Mouse (Mus musculus) liver, embryonic 15.5 days (tissue): ENCODE measurements around the gene Mmp25. TPM values are rescaled to one million over a fixed set of nuclear protein-coding genes. Genes with fewer than 3 reads are reported as not detected.
"Not testable (repeated sequence)": the region's sequence is repeated elsewhere in the genome, so short reads cannot be mapped to it uniquely, and the experiment has no call there.

Experiments used
- ATAC-seq: fragments of 200-750 bp; cut with Nextera tagmentation; 2 replicates; pipeline ENCODE4 v1.8.0; 2017; ENCODE audit warnings: moderate number of reproducible peaks, mild to moderate bottlenecking, moderate library complexity; ENCODE audit not compliant: insufficient read depth
- H3K27ac ChIP-seq: fragments of 300-500 bp; sonication (generic); replicated peaks from 2 replicates; pipeline ENCODE4 v1.5.1; 2015; ENCODE audit warnings: mild to moderate bottlenecking, inconsistent platforms
- H3K27me3 ChIP-seq: fragments of 300-500 bp; sonication (generic); 2 replicates; pipeline ENCODE4 v1.6.1; 2015; ENCODE audit warnings: mild to moderate bottlenecking, inconsistent platforms
- H3K36me3 ChIP-seq: fragments of 300-500 bp; sonication (generic); replicated peaks from 2 replicates; pipeline ENCODE4 v1.6.1; 2015; ENCODE audit warnings: moderate library complexity, mild to moderate bottlenecking, inconsistent platforms
- H3K4me1 ChIP-seq: fragments of 300-500 bp; sonication (generic); replicated peaks from 2 replicates; pipeline ENCODE4 v1.6.1; 2015; ENCODE audit warnings: inconsistent platforms
- H3K4me2 ChIP-seq: fragments of 300-500 bp; sonication (generic); 2 replicates; pipeline ENCODE4 v1.6.1; 2015; ENCODE audit warnings: moderate library complexity, mild to moderate bottlenecking, inconsistent platforms
- H3K4me3 ChIP-seq: fragments of 300-500 bp; sonication (generic); replicated peaks from 2 replicates; pipeline ENCODE4 v1.5.1; 2015; ENCODE audit warnings: mild to moderate bottlenecking, inconsistent platforms
- H3K9ac ChIP-seq: fragments of 300-500 bp; sonication (generic); 2 replicates; pipeline ENCODE4 v1.6.1; 2015; ENCODE audit warnings: moderate library complexity, mild to moderate bottlenecking, inconsistent platforms
- H3K9me3 ChIP-seq: fragments of 300-500 bp; sonication (generic); replicated peaks from 2 replicates; pipeline ENCODE4 v1.6.1; 2016; ENCODE audit warnings: inconsistent platforms
- WGBS: fragments of 180-500 bp; shearing (Covaris S2); methylation state at CpG from one replicate; pipeline ENCODE4 v1.1.7; 2015; ENCODE audit warnings: mixed read lengths; ENCODE audit not compliant: insufficient replicate concordance; 5-methylcytosine and 5-hydroxymethylcytosine counted together
- polyA plus RNA-seq: library from polyadenylated mRNA; unstranded; fragments of >200 nt; fragmentation: Nextera tagmentation; extraction: Ambion mirVana; gene quantifications from 2 replicates; pipeline ENCODE4 v1.2.1, GENCODE M21; 2015

Mmp25 gene
- polyA plus RNA-seq, 1 experiment from 2014 or later: 0.40 TPM

GRCm38 (mm10) chr17:23599605-23600063 is 45.4 kb downstream of the Mmp25 start:
- H3K9me3 ChIP-seq: no peaks in the 10 kb centered on the region
- peak; percentile 23 for ATAC-seq
- peak overlapping the region; percentile 55 for H3K9ac ChIP-seq
- H3K36me3 ChIP-seq: no peaks in the 10 kb centered on the region
- H3K4me1 ChIP-seq: peaks cover 18% of the 10 kb centered on the region
- H3K4me3 ChIP-seq: peak overlapping the region; percentile 56
- 14% methylated on average over 7 of the region's 7 CpGs for WGBS
- H3K27ac ChIP-seq: peak overlapping the region; percentile 73
- H3K27me3 ChIP-seq: no peaks in the 10 kb centered on the region
- H3K4me2 ChIP-seq: peak overlapping the region; percentile 79

GRCm38 (mm10) chr17:23598582-23599552 is 46.2 kb downstream of the Mmp25 start, which contains the start of gene Zfp13:
Zfp13 (minus strand) TSS chr17:23599487.
- Histone ChIP-seq H3K4me1 (peaks cover 18% of the 10 kb centered on the region), H3K4me3 (peak within 1 kb of the TSS; percentile 56), H3K27ac (peak within 1 kb of the TSS; percentile 73), H3K4me2 (peak within 1 kb of the TSS; percentile 79), H3K9ac (peak within 1 kb of the TSS; percentile 55), H3K9me3 (no peaks in the 10 kb centered on the region), H3K36me3 (no peaks in the 10 kb centered on the region), H3K27me3 (no peaks in the 10 kb centered on the region)
- 3% methylated on average over 30 of the region's 31 CpGs for WGBS
- ATAC-seq: peak; percentile 89

- not testable (repeated sequence) for H3K4me3 ChIP-seq, H3K9ac ChIP-seq, H3K27me3 ChIP-seq, H3K27ac ChIP-seq, ATAC-seq, H3K4me2 ChIP-seq, H3K36me3 ChIP-seq, H3K9me3 ChIP-seq
- peaks cover 31% of the 10 kb centered on the region for H3K4me1 ChIP-seq
- 53% methylated on average over 4 of the region's 4 CpGs for WGBS
Observed at GRCm38 (mm10) chr17:23595139-23595538, 49.9 kb downstream of the Mmp25 start.

- Histone ChIP-seq H3K9ac (peak overlapping the region; percentile 54), H3K36me3 (no peaks in the 10 kb centered on the region), H3K4me1 (peaks cover 13% of the 10 kb centered on the region), H3K4me2 (peak overlapping the region; percentile 86), H3K27ac (0 out of 2 replicates have a peak overlapping the region, but pooled peaks have one; percentile 33), H3K4me3 (peak overlapping the region; percentile 64), H3K9me3 (no peaks in the 10 kb centered on the region), H3K27me3 (no peaks in the 10 kb centered on the region)
- WGBS: 8% methylated on average over 13 of the region's 13 CpGs
- peak; percentile 58 for ATAC-seq
Observed at GRCm38 (mm10) chr17:23592926-23593300, 52.2 kb downstream of the Mmp25 start.

- Histone ChIP-seq H3K27ac (peak overlapping the region; percentile 33; the same call in 1 of the 2 replicates), H3K9ac (peak overlapping the region; percentile 54), H3K4me3 (peak overlapping the region; percentile 64), H3K27me3 (no peaks in the 10 kb centered on the region), H3K36me3 (no peaks in the 10 kb centered on the region), H3K9me3 (no peaks in the 10 kb centered on the region), H3K4me1 (peaks cover 13% of the 10 kb centered on the region), H3K4me2 (peak overlapping the region; percentile 86)
- 7% methylated on average over 34 of the region's 34 CpGs for WGBS
- peak; percentile 100 for ATAC-seq
Observed at GRCm38 (mm10) chr17:23592208-23592925, 52.7 kb downstream of the Mmp25 start.

GRCm38 (mm10) chr17:23587253-23587652 is 57.8 kb downstream of the Mmp25 start:
- no peak overlapping the region for H3K9ac ChIP-seq
- no peaks in the 10 kb centered on the region for H3K36me3 ChIP-seq
- peaks cover 18% of the 10 kb centered on the region for H3K27me3 ChIP-seq
- no peak for ATAC-seq
- WGBS: 64% methylated on average over 2 of the region's 2 CpGs
- no peak overlapping the region for H3K4me2 ChIP-seq
- H3K9me3 ChIP-seq: no peaks in the 10 kb centered on the region
- no peak overlapping the region for H3K27ac ChIP-seq
- no peak overlapping the region for H3K4me3 ChIP-seq
- peaks cover 3% of the 10 kb centered on the region for H3K4me1 ChIP-seq

- Histone ChIP-seq H3K36me3 (no peaks in the 10 kb centered on the region), H3K4me3 (peak overlapping the region; percentile 53), H3K9ac (0 out of 2 replicates have a peak overlapping the region, but pooled peaks have one; percentile 15), H3K4me1 (no peaks in the 10 kb centered on the region), H3K4me2 (peak overlapping the region; percentile 56), H3K9me3 (no peaks in the 10 kb centered on the region), H3K27me3 (peaks cover 18% of the 10 kb centered on the region), H3K27ac (no peak overlapping the region)
- 3% methylated on average over 22 of the region's 22 CpGs for WGBS
- ATAC-seq: no peak; the same call in 1 of the 2 replicates
Observed at GRCm38 (mm10) chr17:23585721-23586491, 59.2 kb downstream of the Mmp25 start.

GRCm38 (mm10) chr17:23584786-23585185 is 60.3 kb downstream of the Mmp25 start:
- H3K36me3 ChIP-seq: 0 out of 2 replicates have a peak, but pooled peaks cover 4% of the 10 kb centered on the region
- H3K4me1 ChIP-seq: no peaks in the 10 kb centered on the region
- peak overlapping the region; percentile 56; the same call in 1 of the 2 replicates for H3K4me2 ChIP-seq
- H3K9ac ChIP-seq: no peak overlapping the region
- ATAC-seq: no peak
- 58% methylated on average over 8 of the region's 8 CpGs for WGBS
- H3K27me3 ChIP-seq: peaks cover 18% of the 10 kb centered on the region
- no peaks in the 10 kb centered on the region for H3K9me3 ChIP-seq
- H3K27ac ChIP-seq: no peak overlapping the region
- no peak overlapping the region for H3K4me3 ChIP-seq
